In genomic region chr1:63408344-63408743, GRCm38 (mm10) we compare ENCODE assay signal across 20 mouse cellular contexts. TPM values are rescaled to one million over a fixed set of nuclear protein-coding genes. Genes with fewer than 3 reads are reported as not detected.
"Had no signal": no experiment of that assay in that cellular context is flagged by ENCODE, and none has a peak within 500 bp of the region (broad histone marks: within the 10 kb centered on the region; RNA-seq: fewer than 3 reads in every experiment).

No protein-coding gene starts in this region.

- DNase-seq: left cerebral cortex, postnatal 4 days; liver; liver, embryonic 13.5 days; liver, postnatal 0 days; lung, adult 18-20 months; lung, adult 2 months; lung, embryonic 14.5 days; lung, postnatal 10 days; lung, postnatal 36 days; lung, postnatal 4 days; midbrain, embryonic 14.5 days had no signal

- ATAC-seq: liver, embryonic 12.5 days; liver, postnatal 0 days; lung, postnatal 0 days; midbrain, embryonic 13.5 days; midbrain, embryonic 15.5 days; midbrain, embryonic 16.5 days had no signal

RNA-seq across cellular contexts. Expression of gene Adam23, which starts 37.3 kb away (rescaled TPM):
- total RNA-seq: megakaryocyte, adult 5-6 weeks; megakaryocyte-erythroid progenitor cell, adult 5-6 weeks; monocyte, adult 5-6 weeks had no signal
- polyA plus RNA-seq: macrophage had no signal
